Mouse (Mus musculus): Measurements from ENCODE around the gene Tbc1d2b.

The Tbc1d2b gene

DNA sequence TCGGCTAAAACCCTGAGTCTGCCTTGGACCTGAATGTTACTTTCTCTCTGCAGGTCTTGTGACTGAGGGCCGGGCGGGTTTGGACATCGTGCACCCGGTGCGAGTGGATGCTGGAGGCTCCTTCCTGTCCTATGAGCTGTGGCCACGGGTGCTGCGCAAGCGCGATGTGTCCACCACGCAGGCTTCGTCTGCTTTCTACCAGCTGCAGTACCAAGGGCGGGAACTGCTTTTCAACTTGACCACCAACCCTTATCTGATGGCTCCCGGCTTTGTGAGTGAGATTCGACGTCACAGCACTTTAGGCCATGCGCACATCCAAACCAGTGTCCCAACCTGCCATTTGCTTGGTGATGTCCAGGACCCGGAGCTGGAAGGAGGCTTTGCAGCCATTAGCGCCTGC lies 99.2 kb downstream of the Tbc1d2b start:
- DNase-seq (ENCODE audit: low read depth), result no peak

DNA sequence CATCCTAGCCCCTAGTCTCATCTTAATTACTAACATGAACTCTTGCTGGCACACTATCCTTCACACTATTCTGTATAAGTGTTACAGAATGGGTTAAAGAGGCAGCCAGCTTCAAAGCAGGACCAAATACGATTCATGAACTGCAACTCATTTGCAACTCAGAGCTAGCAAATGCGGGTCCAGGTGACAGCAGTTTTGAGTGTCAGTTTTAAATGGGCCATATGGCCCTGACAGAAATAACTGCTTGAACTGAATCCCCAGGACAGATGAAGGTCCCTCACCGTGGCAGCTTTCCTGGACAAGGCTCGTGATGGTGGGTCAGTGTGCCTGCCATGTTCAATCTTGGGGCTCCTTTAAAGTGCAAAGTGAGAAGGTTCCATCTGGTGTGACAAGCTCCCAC lies 100.6 kb downstream of the Tbc1d2b start:
- no peak for DNase-seq (ENCODE audit: low read depth)

DNA sequence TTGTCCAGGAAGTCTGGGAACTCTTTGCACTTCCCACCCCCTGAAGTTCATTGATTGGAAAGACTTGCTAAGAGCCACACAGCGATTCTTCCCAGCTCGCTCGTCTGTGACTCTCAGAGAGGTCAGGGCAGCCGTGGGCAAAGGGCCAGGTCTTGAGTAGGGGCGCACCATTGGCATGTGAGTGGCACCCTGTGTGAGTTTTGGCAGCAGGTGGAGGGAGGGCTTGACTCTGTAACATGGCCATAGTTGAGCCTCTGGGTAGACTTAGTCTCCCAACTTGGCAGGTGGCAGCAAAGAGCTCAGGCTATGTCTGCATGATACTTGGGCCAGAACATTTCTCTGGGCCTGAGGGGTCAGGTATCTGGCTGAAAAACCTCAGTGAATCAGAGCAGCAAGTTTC lies 104.0 kb downstream of the Tbc1d2b start:
- DNase-seq (ENCODE audit: low read depth), result no peak

DNA sequence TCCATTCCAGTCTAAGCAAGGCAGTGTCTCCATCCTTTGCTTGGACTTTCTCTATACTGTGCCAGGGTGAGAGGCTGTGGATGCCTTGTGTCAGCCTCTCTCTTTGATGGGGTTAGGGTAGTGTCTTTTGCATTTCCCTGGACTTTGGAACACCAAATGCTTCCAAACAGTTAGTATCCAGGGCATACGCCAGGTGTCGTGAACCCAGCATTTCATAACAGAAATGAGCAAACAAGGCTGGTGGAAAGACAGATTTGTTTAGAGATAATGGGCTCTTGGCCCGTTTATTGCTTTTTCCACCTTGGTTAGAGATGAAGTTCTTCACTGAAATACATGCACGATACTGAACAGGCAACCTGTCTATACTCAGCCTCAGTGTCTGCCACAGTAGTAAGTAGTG lies 105.0 kb downstream of the Tbc1d2b start:
- no peak for DNase-seq (ENCODE audit: low read depth)

DNA sequence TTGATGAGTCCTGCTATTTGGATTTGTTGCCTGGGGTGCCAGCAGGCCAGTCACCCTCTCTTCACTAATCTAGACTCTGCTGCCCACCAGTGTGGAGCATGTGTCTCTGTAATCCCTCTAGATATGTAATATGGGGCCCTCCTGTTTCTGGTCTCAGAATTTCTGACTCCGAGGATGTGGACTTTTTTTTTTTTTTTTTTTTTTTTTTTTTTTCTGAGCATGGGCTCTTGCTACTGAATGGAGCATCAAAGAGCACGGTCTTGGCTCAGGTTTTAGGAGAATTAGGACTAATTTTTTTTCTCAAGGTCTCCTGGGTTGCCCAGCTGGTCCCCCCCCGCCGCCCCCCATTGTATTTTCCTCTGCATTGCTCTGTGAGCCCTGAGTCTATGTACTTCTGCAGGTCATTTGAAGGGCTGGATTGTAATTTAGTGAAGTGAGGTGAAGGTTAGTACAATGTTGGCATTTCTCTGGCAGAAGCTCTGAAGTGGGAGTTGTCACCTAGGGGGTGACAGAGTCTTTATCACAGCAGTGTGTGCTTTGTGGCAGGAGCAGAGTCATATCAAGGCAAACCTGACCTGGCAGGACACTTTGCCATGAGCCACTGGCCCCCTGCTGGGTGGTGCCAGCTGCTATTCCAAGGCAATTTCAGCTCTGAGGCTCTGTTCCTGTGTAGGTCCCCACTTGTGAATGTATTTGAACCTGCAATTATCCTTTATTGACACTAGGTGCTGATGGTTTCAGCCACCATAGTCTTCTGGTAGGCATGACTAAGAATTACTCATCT lies 105.7 kb downstream of the Tbc1d2b start:
- DNase-seq (ENCODE audit: low read depth), result no peak

DNA sequence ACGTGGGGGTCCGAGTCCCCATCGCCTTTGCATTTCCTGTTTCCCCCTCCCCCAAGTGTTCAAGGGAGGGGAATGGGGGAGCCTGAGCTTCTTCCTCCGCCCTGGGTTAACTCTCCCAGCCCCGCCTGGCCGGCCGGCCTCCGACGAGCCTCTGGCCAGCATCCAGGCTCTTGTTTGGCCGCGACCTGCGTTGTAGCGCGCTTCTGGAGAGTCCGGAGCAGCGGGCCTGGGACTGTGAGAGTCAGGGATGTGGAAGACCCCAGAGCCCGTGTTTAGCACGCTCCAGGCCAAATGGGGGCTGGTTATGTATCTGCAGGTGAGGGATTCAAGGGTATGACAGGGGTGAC lies 106.9 kb downstream of the Tbc1d2b start:
- DNase-seq (ENCODE audit: low read depth), result no peak

DNA sequence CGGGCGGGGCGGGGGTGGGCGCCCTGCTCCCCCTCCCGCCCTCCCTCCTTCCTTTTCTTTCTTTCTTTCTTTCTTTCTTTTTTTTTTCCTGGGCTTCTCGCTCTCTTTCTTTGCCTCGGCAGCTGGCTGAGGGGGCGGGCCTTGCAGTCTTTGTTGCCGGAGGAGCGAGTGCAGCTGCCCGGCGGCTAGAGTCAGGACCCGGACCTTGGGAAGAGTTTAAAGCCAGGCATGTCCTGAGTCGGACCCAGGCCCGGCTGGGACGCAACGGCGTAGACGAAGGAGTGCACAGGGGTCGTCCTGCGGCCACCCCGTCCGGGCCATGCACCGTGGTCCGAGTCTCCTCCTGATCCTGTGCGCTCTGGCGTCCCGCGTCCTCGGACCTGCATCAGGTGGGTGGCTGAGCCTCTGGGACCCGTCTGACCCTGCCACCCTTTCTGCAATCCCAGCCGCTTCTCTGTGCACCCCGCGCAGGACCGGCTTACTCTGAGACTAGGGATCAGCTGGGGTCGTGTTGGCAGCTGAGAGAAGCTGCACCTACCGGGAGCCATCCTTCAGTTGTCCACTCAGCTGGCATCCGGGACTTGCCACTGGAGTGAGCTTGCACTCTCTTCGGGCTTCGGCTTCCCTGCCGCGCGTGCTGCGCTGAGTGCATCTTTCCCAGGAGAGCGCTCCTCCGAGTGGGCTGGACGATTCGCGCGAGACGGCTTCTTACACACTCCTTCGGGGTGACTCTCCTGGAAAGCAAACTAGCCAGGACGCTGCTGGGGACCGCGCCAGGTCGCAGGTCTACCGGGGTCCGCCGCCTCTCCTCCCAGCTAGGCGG lies 107.5 kb downstream of the Tbc1d2b start, which contains the start of gene Adamts7:
Gene Adamts7 (plus strand): TSS at position 144 of the 823 bp plus-strand sequence.
- DNase-seq (ENCODE audit: low read depth), result no peak

DNA sequence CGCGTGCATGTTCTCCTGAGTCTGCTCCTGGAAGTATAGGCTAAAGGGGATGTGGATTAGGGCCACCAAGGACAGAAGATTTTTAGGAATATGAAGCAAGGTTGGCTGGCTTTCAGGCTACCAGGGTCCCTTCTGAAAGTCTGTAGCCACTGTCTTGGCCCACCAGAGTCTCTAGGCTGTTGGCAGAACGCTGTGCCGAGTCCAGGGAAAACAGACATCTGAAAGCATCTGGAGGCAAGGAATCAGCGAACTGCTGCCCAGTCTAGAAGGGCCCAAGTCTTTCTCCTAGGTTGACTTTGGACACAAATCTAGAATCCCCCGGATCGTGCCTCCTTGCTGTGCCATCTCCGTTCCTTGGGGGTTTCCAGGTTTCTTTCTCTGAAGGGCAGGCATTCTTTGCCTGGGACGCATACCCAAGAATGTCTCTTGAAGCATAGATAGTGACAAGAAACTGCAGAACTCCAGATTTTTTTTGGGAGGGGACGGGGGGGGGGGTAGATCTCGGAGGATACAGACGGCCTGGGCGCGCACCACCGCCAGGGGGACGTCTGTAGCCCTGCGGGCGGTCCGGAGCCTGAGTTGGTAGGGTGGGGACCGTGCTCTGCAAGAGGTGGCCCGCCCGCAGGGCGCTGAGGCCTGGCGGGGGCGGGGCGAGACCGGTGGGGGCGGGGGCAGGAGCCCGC lies 108.2 kb downstream of the Tbc1d2b start:
- DNase-seq (ENCODE audit: low read depth), result no peak
